Mouse (Mus musculus) lung, postnatal 10 days (tissue): ENCODE measurements at regions not wholly inside any gene's neighbourhood (a gene's known extent, or its start where the extent isn't known, plus 50 kb on each side); places are given as distances from the start of the nearest gene placed in this dataset.
"Not testable (repeated sequence)": the region's sequence is repeated elsewhere in the genome, so short reads cannot be mapped to it uniquely, and the experiment has no call there.

Source experiments
- DNase-seq: peaks from one replicate; pipeline ENCODE4 v3.0.0; 2021

- no peak for DNase-seq
Measured at GRCm38 (mm10) chr5:4355609-4356224, 163.6 kb downstream of the Mterf1b start.

- not testable (repeated sequence) for DNase-seq
Measured at GRCm38 (mm10) chr5:4356555-4357273, 164.5 kb downstream of the Mterf1b start.

- DNase-seq: not testable (repeated sequence)
Measured at GRCm38 (mm10) chr5:4361547-4361946, 169.4 kb downstream of the Mterf1b start.

GRCm38 (mm10) chr5:4384719-4385118 is 192.6 kb downstream of the Mterf1b start:
- not testable (repeated sequence) for DNase-seq

- no peak for DNase-seq
Measured at GRCm38 (mm10) chr5:4391083-4391482, 198.9 kb downstream of the Mterf1b start.

GRCm38 (mm10) chr5:4394353-4395052 is 202.3 kb downstream of the Mterf1b start:
- DNase-seq: not testable (repeated sequence)

GRCm38 (mm10) chr5:4398087-4398486 is 205.9 kb downstream of the Mterf1b start:
- no peak for DNase-seq

- no peak for DNase-seq
Measured at GRCm38 (mm10) chr5:4417761-4418160, 225.6 kb downstream of the Mterf1b start.
